Mouse (Mus musculus) limb, embryonic 10.5 days (tissue): ENCODE data around the gene Ralb. TPM values are rescaled to one million over a fixed set of nuclear protein-coding genes. Genes with fewer than 3 reads are reported as not detected.

Source experiments
- DNase-seq: peaks from one replicate; pipeline ENCODE4 v3.0.0-alpha.2; 2017; ENCODE audit warnings: low spot score
- H3K27ac ChIP-seq: fragments of 300-500 bp; sonication (generic); 2 replicates; pipeline ENCODE4 v1.5.1; 2016; ENCODE audit warnings: mild to moderate bottlenecking
- H3K27me3 ChIP-seq: fragments of 300-500 bp; sonication (generic); 2 replicates; pipeline ENCODE4 v1.6.1; 2016; ENCODE audit warnings: low read depth, mild to moderate bottlenecking; ENCODE audit not compliant: poor library complexity, severe bottlenecking
- H3K36me3 ChIP-seq: fragments of 300-500 bp; sonication (generic); 2 replicates; pipeline ENCODE4 v1.6.1; 2016; ENCODE audit warnings: mild to moderate bottlenecking, moderate library complexity
- H3K4me1 ChIP-seq: fragments of 300-500 bp; sonication (generic); 2 replicates; pipeline ENCODE4 v1.6.1; 2016
- H3K4me3 ChIP-seq: fragments of 300-500 bp; sonication (generic); 2 replicates; pipeline ENCODE4 v1.5.1; 2016; ENCODE audit warnings: mild to moderate bottlenecking, moderate library complexity
- H3K9me3 ChIP-seq: fragments of 300-500 bp; sonication (generic); replicated peaks from 2 replicates; pipeline ENCODE4 v1.6.1; 2016; ENCODE audit warnings: mild to moderate bottlenecking
- WGBS: fragments of 180-500 bp; shearing (Covaris S2); methylation state at CpG from one replicate; pipeline ENCODE4 v1.1.7; 2016; 5-methylcytosine and 5-hydroxymethylcytosine counted together
- polyA plus RNA-seq: library from polyadenylated mRNA; unstranded; fragments of >200 nt; fragmentation: Nextera tagmentation; extraction: Ambion mirVana; gene quantifications from 2 replicates; pipeline ENCODE4 v1.2.1, GENCODE M21; 2016

Gene Ralb
- 106 and 112 TPM in 2 replicates for polyA plus RNA-seq

- Histone ChIP-seq H3K36me3 (peaks cover 15% of the 10 kb centered on the region), H3K4me3 (peak within 1 kb of the TSS; percentile 83), H3K27me3 (0 out of 2 replicates have a peak, but pooled peaks cover 8% of the 10 kb centered on the region), H3K27ac (peak within 1 kb of the TSS; percentile 87), H3K9me3 (no peaks in the 10 kb centered on the region), H3K4me1 (peaks cover 38% of the 10 kb centered on the region)
- peak; percentile 90 for DNase-seq
- under 1% methylated on average over 57 of the region's 57 CpGs for WGBS
These were observed at the start of gene Ralb for GRCm38 (mm10) chr1:119504260-119505062. Ralb (minus strand) TSS chr1:119504794.

GRCm38 (mm10) chr1:119551651-119552050 is 47.1 kb upstream of the Ralb start:
- WGBS: 94% methylated on average over 1 of the region's 1 CpGs
- Histone ChIP-seq H3K27ac (no peak overlapping the region), H3K9me3 (no peaks in the 10 kb centered on the region), H3K36me3 (peaks cover 42% of the 10 kb centered on the region), H3K27me3 (no peaks in the 10 kb centered on the region), H3K4me3 (no peak overlapping the region), H3K4me1 (no peaks in the 10 kb centered on the region)
- DNase-seq: no peak

GRCm38 (mm10) chr1:119550064-119550463 is 45.5 kb upstream of the Ralb start:
- Histone ChIP-seq H3K27ac (no peak overlapping the region), H3K36me3 (peaks cover 50% of the 10 kb centered on the region), H3K4me3 (no peak overlapping the region), H3K9me3 (no peaks in the 10 kb centered on the region), H3K27me3 (no peaks in the 10 kb centered on the region), H3K4me1 (peaks cover 1% of the 10 kb centered on the region; the same call in 1 of the 2 replicates)
- WGBS: 85% methylated on average over 2 of the region's 2 CpGs
- DNase-seq: no peak

- no peak for DNase-seq
- Histone ChIP-seq H3K4me1 (peaks cover 8% of the 10 kb centered on the region; the same call in 1 of the 2 replicates), H3K27ac (no peak overlapping the region), H3K27me3 (no peaks in the 10 kb centered on the region), H3K4me3 (no peak overlapping the region), H3K9me3 (no peaks in the 10 kb centered on the region), H3K36me3 (peaks cover 42% of the 10 kb centered on the region)
- WGBS: 90% methylated on average over 7 of the region's 7 CpGs
These were observed 44.7 kb upstream of the Ralb start for GRCm38 (mm10) chr1:119549327-119549689.

GRCm38 (mm10) chr1:119548668-119549326 is 44.2 kb upstream of the Ralb start:
- H3K4me3 ChIP-seq: no peak overlapping the region
- H3K4me1 ChIP-seq: peaks cover 8% of the 10 kb centered on the region; the same call in 1 of the 2 replicates
- no peaks in the 10 kb centered on the region for H3K9me3 ChIP-seq
- WGBS: 70% methylated on average over 7 of the region's 7 CpGs
- no peak overlapping the region for H3K27ac ChIP-seq
- peak; percentile 70 for DNase-seq
- H3K27me3 ChIP-seq: no peaks in the 10 kb centered on the region
- H3K36me3 ChIP-seq: peaks cover 42% of the 10 kb centered on the region

- 91% methylated on average over 3 of the region's 3 CpGs for WGBS
- peak; percentile 12 for DNase-seq
- no peak overlapping the region for H3K27ac ChIP-seq
- peaks cover 8% of the 10 kb centered on the region; the same call in 1 of the 2 replicates for H3K4me1 ChIP-seq
- H3K4me3 ChIP-seq: no peak overlapping the region
- no peaks in the 10 kb centered on the region for H3K27me3 ChIP-seq
- H3K36me3 ChIP-seq: peaks cover 57% of the 10 kb centered on the region
- H3K9me3 ChIP-seq: no peaks in the 10 kb centered on the region
These were observed 41.9 kb upstream of the Ralb start for GRCm38 (mm10) chr1:119546490-119546889.

GRCm38 (mm10) chr1:119545671-119546070 is 41.1 kb upstream of the Ralb start:
- Histone ChIP-seq H3K36me3 (peaks cover 57% of the 10 kb centered on the region), H3K4me1 (peaks cover 8% of the 10 kb centered on the region; the same call in 1 of the 2 replicates), H3K27me3 (no peaks in the 10 kb centered on the region), H3K4me3 (no peak overlapping the region), H3K27ac (no peak overlapping the region), H3K9me3 (no peaks in the 10 kb centered on the region)
- 94% methylated on average over 4 of the region's 4 CpGs for WGBS
- peak; percentile 15 for DNase-seq

- no peaks in the 10 kb centered on the region for H3K27me3 ChIP-seq
- DNase-seq: peak; percentile 15
- H3K36me3 ChIP-seq: peaks cover 55% of the 10 kb centered on the region
- H3K4me1 ChIP-seq: peaks cover 8% of the 10 kb centered on the region; the same call in 1 of the 2 replicates
- no peak overlapping the region for H3K4me3 ChIP-seq
- H3K27ac ChIP-seq: no peak overlapping the region
- no peaks in the 10 kb centered on the region for H3K9me3 ChIP-seq
- WGBS: 87% methylated on average over 2 of the region's 2 CpGs
These were observed 40.6 kb upstream of the Ralb start for GRCm38 (mm10) chr1:119545164-119545563.

- H3K9me3 ChIP-seq: no peaks in the 10 kb centered on the region
- WGBS: 73% methylated on average over 5 of the region's 5 CpGs
- H3K4me3 ChIP-seq: no peak overlapping the region
- peak; percentile 29 for DNase-seq
- H3K27me3 ChIP-seq: no peaks in the 10 kb centered on the region
- H3K36me3 ChIP-seq: peaks cover 51% of the 10 kb centered on the region
- peaks cover 8% of the 10 kb centered on the region; the same call in 1 of the 2 replicates for H3K4me1 ChIP-seq
- H3K27ac ChIP-seq: 0 out of 2 replicates have a peak overlapping the region, but pooled peaks have one; percentile 26
These were observed 40.1 kb upstream of the Ralb start for GRCm38 (mm10) chr1:119544611-119545155.

- Histone ChIP-seq H3K36me3 (peaks cover 47% of the 10 kb centered on the region), H3K4me1 (peaks cover 8% of the 10 kb centered on the region; the same call in 1 of the 2 replicates), H3K27ac (no peak overlapping the region), H3K9me3 (no peaks in the 10 kb centered on the region), H3K27me3 (no peaks in the 10 kb centered on the region), H3K4me3 (no peak overlapping the region)
- DNase-seq: no peak
- 93% methylated on average over 6 of the region's 6 CpGs for WGBS
These were observed 38.7 kb upstream of the Ralb start for GRCm38 (mm10) chr1:119543316-119543715.

- no peak overlapping the region for H3K27ac ChIP-seq
- no peak overlapping the region for H3K4me3 ChIP-seq
- no peak for DNase-seq
- 63% methylated on average over 3 of the region's 3 CpGs for WGBS
- H3K9me3 ChIP-seq: no peaks in the 10 kb centered on the region
- H3K36me3 ChIP-seq: peaks cover 32% of the 10 kb centered on the region
- H3K27me3 ChIP-seq: no peaks in the 10 kb centered on the region
- peaks cover 8% of the 10 kb centered on the region; the same call in 1 of the 2 replicates for H3K4me1 ChIP-seq
These were observed 37.0 kb upstream of the Ralb start for GRCm38 (mm10) chr1:119541570-119541969.

GRCm38 (mm10) chr1:119540836-119541557 is 36.4 kb upstream of the Ralb start:
- Histone ChIP-seq H3K9me3 (no peaks in the 10 kb centered on the region), H3K36me3 (peaks cover 26% of the 10 kb centered on the region)
- DNase-seq: no peak

More at GRCm38 (mm10) chr1:119540836-119541557, 36.4 kb upstream of the Ralb start:
- no peak overlapping the region for H3K4me3 ChIP-seq
- H3K4me1 ChIP-seq: peaks cover 8% of the 10 kb centered on the region; the same call in 1 of the 2 replicates
- H3K27me3 ChIP-seq: no peaks in the 10 kb centered on the region
- 89% methylated on average over 9 of the region's 9 CpGs for WGBS
- H3K27ac ChIP-seq: no peak overlapping the region
